In genomic region chr4:57916711-57917110, GRCm38 (mm10) we compare ENCODE assay signal across 17 mouse cellular contexts. TPM values are rescaled to one million over a fixed set of nuclear protein-coding genes. Genes with fewer than 3 reads are reported as not detected.
DNase-seq lines count a peak whose midpoint lies in the region; ATAC-seq and TF ChIP-seq lines count a peak whose summit lies in the region.
"Had no signal": no experiment of that assay in that cellular context is flagged by ENCODE, and none has a peak within 500 bp of the region (broad histone marks: within the 10 kb centered on the region; RNA-seq: fewer than 3 reads in every experiment).

No protein-coding gene starts in this region.

- peak; percentile 18 to 24 for DNase-seq in kidney, adult 8-10 months
- DNase-seq in kidney, postnatal 25 days = no peak
- DNase-seq in liver, postnatal 0 days = no peak
- no peak for DNase-seq in frontal cortex, postnatal 36 days (ENCODE audit: low spot score in 2 of 2)
- DNase-seq: right cerebral cortex, adult 18-20 months; thymus, adult 2 months had no signal

- 68% methylated on average over 4 of the region's 4 CpGs for WGBS in embryonic facial prominence, embryonic 13.5 days
- WGBS in embryonic facial prominence, embryonic 15.5 days = 75% methylated on average over 4 of the region's 4 CpGs
- 58% methylated on average over 4 of the region's 4 CpGs for WGBS in liver, postnatal 0 days (ENCODE audit: insufficient replicate concordance)

- TF ChIP-seq EP300 in liver, postnatal 0 days (IDR thresholded peaks at IDR 0.05; ENCODE audit: low read depth) = no peak

- H3K4me3 ChIP-seq in embryonic facial prominence, embryonic 13.5 days = no peak overlapping the region
- H3K4me3 ChIP-seq in embryonic facial prominence, embryonic 15.5 days (replicated peaks) = no peak overlapping the region
- H3K4me3 ChIP-seq in liver, postnatal 0 days (ENCODE audit: low read depth, low read length) = no peak overlapping the region
- H3K4me3 ChIP-seq: forebrain, embryonic 12.5 days; hindbrain, embryonic 12.5 days; left cerebral cortex, adult 2 months; megakaryocyte, embryonic 14.5 days had no signal

- H3K36me3 ChIP-seq in embryonic facial prominence, embryonic 13.5 days = no peaks in the 10 kb centered on the region
- H3K36me3 ChIP-seq in embryonic facial prominence, embryonic 15.5 days = no peaks in the 10 kb centered on the region
- no peaks in the 10 kb centered on the region for H3K36me3 ChIP-seq in liver, postnatal 0 days (replicated peaks; ENCODE audit: insufficient read depth, low read length)
- H3K36me3 ChIP-seq: forebrain, embryonic 12.5 days; hindbrain, embryonic 12.5 days had no signal

- no peaks in the 10 kb centered on the region for H3K27me3 ChIP-seq in embryonic facial prominence, embryonic 13.5 days
- no peaks in the 10 kb centered on the region for H3K27me3 ChIP-seq in embryonic facial prominence, embryonic 15.5 days
- no peaks in the 10 kb centered on the region for H3K27me3 ChIP-seq in liver, postnatal 0 days (ENCODE audit: insufficient read depth, low read length)
- H3K27me3 ChIP-seq: CH12.LX had no signal

- no peak overlapping the region for H3K9ac ChIP-seq in embryonic facial prominence, embryonic 13.5 days
- H3K9ac ChIP-seq in embryonic facial prominence, embryonic 15.5 days = no peak overlapping the region
- no peak overlapping the region for H3K9ac ChIP-seq in liver, postnatal 0 days (replicated peaks)
- H3K9ac ChIP-seq: forebrain, embryonic 12.5 days; hindbrain, embryonic 12.5 days; liver, embryonic 14.5 days had no signal

- no peak overlapping the region for H3K27ac ChIP-seq in embryonic facial prominence, embryonic 13.5 days
- H3K27ac ChIP-seq in embryonic facial prominence, embryonic 15.5 days (replicated peaks) = no peak overlapping the region
- no peak overlapping the region for H3K27ac ChIP-seq in liver, postnatal 0 days (ENCODE audit: low read depth)
- H3K27ac ChIP-seq: forebrain, embryonic 12.5 days; hindbrain, embryonic 12.5 days; left cerebral cortex, adult 2 months; liver, embryonic 14.5 days had no signal

- ATAC-seq in embryonic facial prominence, embryonic 13.5 days (ENCODE audit: insufficient number of reproducible peaks, insufficient read depth, low FRiP score, low TSS enrichment, low read depth) = no peak
- no peak for ATAC-seq in embryonic facial prominence, embryonic 15.5 days (ENCODE audit: insufficient number of reproducible peaks, low FRiP score, low TSS enrichment, low read depth)
- no peak for ATAC-seq in liver, postnatal 0 days
- ATAC-seq in erythroblast, adult 5-6 weeks (replicated peaks; ENCODE audit: low FRiP score, poor library complexity, severe bottlenecking) = no peak

- H3K9me3 ChIP-seq in embryonic facial prominence, embryonic 13.5 days = no peaks in the 10 kb centered on the region
- H3K9me3 ChIP-seq in embryonic facial prominence, embryonic 15.5 days (replicated peaks) = no peaks in the 10 kb centered on the region
- H3K9me3 ChIP-seq in liver, postnatal 0 days (ENCODE audit: low read length) = no peaks in the 10 kb centered on the region
- H3K9me3 ChIP-seq: forebrain, embryonic 12.5 days; hindbrain, embryonic 12.5 days had no signal

- H3K4me2 ChIP-seq in embryonic facial prominence, embryonic 13.5 days = 0 out of 2 replicates have a peak overlapping the region, but pooled peaks have one; percentile 46
- 0 out of 2 replicates have a peak overlapping the region, but pooled peaks have one; percentile 31 for H3K4me2 ChIP-seq in embryonic facial prominence, embryonic 15.5 days (replicated peaks)
- H3K4me2 ChIP-seq in liver, postnatal 0 days (ENCODE audit: low read depth, low read length) = peak overlapping the region; percentile 60

- TF ChIP-seq CTCF in liver, postnatal 0 days (IDR thresholded peaks at IDR 0.05; ENCODE audit: low read depth) = no peak

- peaks cover 44% of the 10 kb centered on the region for H3K4me1 ChIP-seq in embryonic facial prominence, embryonic 13.5 days
- peaks cover 33% of the 10 kb centered on the region for H3K4me1 ChIP-seq in embryonic facial prominence, embryonic 15.5 days
- H3K4me1 ChIP-seq in liver, postnatal 0 days (ENCODE audit: insufficient read depth) = peaks cover 7% of the 10 kb centered on the region

RNA-seq across cellular contexts. Expression of gene D630039A03Rik, which starts 0.6 kb away (rescaled TPM):
- 0.18 TPM in 1 of 2 replicates, not detected in the other for polyA plus RNA-seq in embryonic facial prominence, embryonic 13.5 days (2015; fragmentation: Nextera tagmentation; extraction: Ambion mirVana)
- 0.31 and 0.41 TPM in 2 replicates for polyA plus RNA-seq in embryonic facial prominence, embryonic 15.5 days (2015; fragmentation: Nextera tagmentation; extraction: Ambion mirVana)
- 1.5 and 1.6 TPM in 2 replicates for polyA plus RNA-seq in liver, postnatal 0 days (2015; fragmentation: Nextera tagmentation; extraction: Ambion mirVana)
- total RNA-seq in erythroblast, adult 5-6 weeks (2015; ENCODE audit: low replicate concordance) = 0.42 TPM in 1 of 2 replicates, not detected in the other
- 0.51 TPM in 1 of 2 replicates, not detected in the other for total RNA-seq in erythroblast, adult 5-6 weeks (2017; ENCODE audit: low replicate concordance)
- total RNA-seq: CH12.LX; granulocyte monocyte progenitor cell, adult 5-6 weeks; neutrophil, adult 5-6 weeks had no signal
- polyA plus RNA-seq: forebrain, embryonic 12.5 days had no signal

RNA-seq across cellular contexts. Expression of gene Txn1, which starts 39.5 kb away (rescaled TPM):
- 403 and 406 TPM in 2 replicates for polyA plus RNA-seq in embryonic facial prominence, embryonic 13.5 days (2015; fragmentation: Nextera tagmentation; extraction: Ambion mirVana)
- 385 and 393 TPM in 2 replicates for polyA plus RNA-seq in embryonic facial prominence, embryonic 15.5 days (2015; fragmentation: Nextera tagmentation; extraction: Ambion mirVana)
- polyA plus RNA-seq in liver, postnatal 0 days (2015; fragmentation: Nextera tagmentation; extraction: Ambion mirVana) = 228 and 231 TPM in 2 replicates
- 135 and 150 TPM in 2 replicates for total RNA-seq in erythroblast, adult 5-6 weeks (2015; ENCODE audit: low replicate concordance)
- 38.0 and 69.0 TPM in 2 replicates for total RNA-seq in erythroblast, adult 5-6 weeks (2017; ENCODE audit: low replicate concordance)

Comparison
In these comparisons a context has a peak if more than half of its experiments do, and no peak if none do; other contexts are left out.
1. DNase-seq: peak in kidney, adult 8-10 months (2 of 2); none in kidney, postnatal 25 days (0 of 2), liver, postnatal 0 days (single experiment) and frontal cortex, postnatal 36 days (0 of 2).
2. Peak in every context shown above with its lines, with median percentiles within 50 percentile points of each other: H3K4me2 ChIP-seq.